Mouse (Mus musculus) liver, postnatal 0 days (tissue): ENCODE results near the gene Fdps.

ENCODE experiments used
- CTCF ChIP-seq: sonication (generic); IDR thresholded peaks from 2 replicates; pipeline ENCODE4 v1.5.1; 2016; ENCODE audit warnings: antibody characterized with exemption, low read depth
- EP300 ChIP-seq: IDR thresholded peaks from 2 replicates; pipeline ENCODE4 v1.6.1; 2016; ENCODE audit warnings: antibody characterized with exemption, low read depth, mild to moderate bottlenecking

GRCm38 (mm10) chr3:89133063-89133450 lies 31.3 kb upstream of the Fdps start:
- TF ChIP-seq EP300: no peak
- no peak for TF ChIP-seq CTCF
